Mouse (Mus musculus) lung, postnatal 25 days (tissue): Measurements from ENCODE around the gene Olfr204.
"Not testable (repeated sequence)": the region's sequence is repeated elsewhere in the genome, so short reads cannot be mapped to it uniquely, and the experiment has no call there.

Experiments used
- DNase-seq: peaks from one replicate; pipeline ENCODE4 v3.0.0; 2022; ENCODE audit warnings: low spot score

The Olfr204 gene

GRCm38 (mm10) chr16:59318148-59318547, at the start of gene Olfr204:
Olfr204 (minus strand) TSS chr16:59318248.
- no peak for DNase-seq

DNA sequence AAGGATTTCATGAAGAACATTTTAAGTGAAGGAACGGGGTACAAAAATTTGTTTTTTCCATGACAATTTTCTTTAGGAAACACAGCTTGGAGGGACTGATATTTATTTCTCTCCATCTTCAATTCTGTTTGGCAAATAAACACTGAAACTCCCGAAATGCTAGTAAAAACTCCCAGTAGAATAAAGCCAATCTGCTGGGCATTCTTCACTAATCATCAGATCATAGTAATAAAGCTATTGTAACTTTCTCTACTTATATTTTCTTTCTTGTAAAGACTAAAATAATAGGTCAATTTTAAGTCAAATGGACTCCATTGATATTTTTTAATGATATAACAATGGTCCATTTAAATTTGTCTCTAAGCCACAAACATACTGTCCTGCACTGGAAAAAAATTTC, 45.8 kb upstream of the Olfr204 start, which contains the start of gene Olfr209:
Olfr209 (minus strand) TSS at position 101 of the 400 bp plus-strand sequence.
- no peak for DNase-seq

DNA sequence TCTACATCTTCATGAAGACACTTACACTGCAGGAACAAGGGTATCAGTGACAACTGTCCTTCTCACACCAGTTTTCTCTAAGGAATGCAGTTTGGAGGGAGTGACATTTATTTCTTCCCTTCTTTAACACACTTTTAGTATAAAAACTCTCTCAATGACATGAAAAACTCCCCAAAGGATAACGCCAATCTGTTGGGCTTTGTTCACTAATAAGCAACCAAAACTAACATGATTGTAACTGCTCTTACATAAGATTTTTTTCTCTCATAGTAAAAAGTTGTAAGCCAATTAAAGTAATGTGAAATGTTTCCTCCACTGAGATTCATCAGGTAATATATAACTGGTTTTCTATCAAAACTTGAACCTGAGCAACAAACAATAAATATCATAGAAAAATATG, 31.1 kb upstream of the Olfr204 start, which contains the start of gene Olfr206:
Olfr206 (minus strand) TSS at position 101 of the 400 bp plus-strand sequence.
- DNase-seq = no peak

GRCm38 (mm10) chr16:59331038-59331437, 13.0 kb upstream of the Olfr204 start, which contains the start of gene Olfr205:
Olfr205 (minus strand) TSS chr16:59331138.
- no peak for DNase-seq

GRCm38 (mm10) chr16:59323262-59323661, 5.2 kb upstream of the Olfr204 start:
- not testable (repeated sequence) for DNase-seq

DNA sequence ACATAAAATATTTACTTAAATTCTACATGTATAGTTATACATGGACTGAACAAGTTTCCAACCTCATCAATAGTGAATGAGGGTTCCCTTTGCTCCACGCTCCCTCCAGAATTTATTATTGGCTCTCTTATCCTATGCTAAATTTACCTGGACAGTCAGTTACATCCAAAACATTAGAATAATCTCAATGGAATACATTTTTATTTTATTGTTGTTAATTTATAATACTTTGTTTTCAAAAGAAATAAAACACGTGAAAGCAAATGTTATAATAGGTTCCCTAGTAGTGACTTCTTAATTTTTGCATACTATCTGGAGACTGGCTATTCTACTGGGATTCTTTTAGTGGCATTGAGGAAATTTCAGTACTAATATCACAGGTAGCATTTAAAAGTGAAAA, 19.5 kb downstream of the Olfr204 start, which contains the start of gene Olfr203:
Olfr203 (plus strand) TSS at position 301 of the 400 bp plus-strand sequence.
- no peak for DNase-seq

- DNase-seq = not testable (repeated sequence)
Observed at GRCm38 (mm10) chr16:59287576-59287975, 30.5 kb downstream of the Olfr204 start.

- DNase-seq = no peak
Observed at GRCm38 (mm10) chr16:59286693-59287092, 31.4 kb downstream of the Olfr204 start, which contains the start of gene Olfr202. Olfr202 (minus strand) TSS chr16:59286793.

DNA sequence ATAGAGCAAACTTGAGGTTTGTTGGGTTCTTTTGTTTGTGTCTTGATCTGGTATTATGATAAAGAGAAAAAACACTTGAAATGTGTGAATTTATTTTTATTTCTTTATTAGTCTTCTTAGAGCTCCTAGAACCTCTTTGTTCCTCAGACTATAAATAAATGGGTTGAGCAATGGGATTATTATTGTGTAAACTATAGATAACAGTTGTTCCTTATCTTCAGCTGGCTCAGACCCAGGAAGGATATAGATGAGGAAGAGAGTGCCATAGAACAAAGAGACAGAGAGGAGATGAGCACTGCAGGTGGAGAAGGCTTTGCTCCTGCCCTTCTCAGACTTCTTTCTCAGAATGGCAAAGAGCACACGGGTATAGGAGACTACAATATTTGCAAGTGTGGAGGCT, 34.6 kb downstream of the Olfr204 start:
- no peak for DNase-seq

DNA sequence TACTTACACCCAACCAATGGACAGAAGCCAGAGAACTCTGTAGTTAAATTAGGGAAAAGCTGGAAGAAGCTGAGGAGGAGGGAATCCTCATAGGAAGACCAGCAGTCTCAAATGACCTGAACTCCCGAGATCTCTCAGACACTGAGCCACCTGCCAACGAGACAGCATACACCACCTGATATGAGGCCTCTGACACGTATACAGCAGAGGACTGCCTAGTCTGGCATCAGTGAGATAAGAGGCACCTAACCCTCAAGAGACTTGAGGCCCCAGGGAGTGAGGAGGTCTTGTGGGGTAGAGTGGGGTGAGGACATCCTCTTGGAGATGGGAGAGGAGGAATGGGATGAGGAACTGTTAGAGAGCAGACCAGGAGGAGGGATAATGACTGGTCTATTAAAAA, 37.5 kb downstream of the Olfr204 start:
- DNase-seq = no peak

GRCm38 (mm10) chr16:59272532-59272931, 45.5 kb downstream of the Olfr204 start, which contains the start of gene Olfr201:
Olfr201 (minus strand) TSS chr16:59272632.
- DNase-seq = not testable (repeated sequence)

DNA sequence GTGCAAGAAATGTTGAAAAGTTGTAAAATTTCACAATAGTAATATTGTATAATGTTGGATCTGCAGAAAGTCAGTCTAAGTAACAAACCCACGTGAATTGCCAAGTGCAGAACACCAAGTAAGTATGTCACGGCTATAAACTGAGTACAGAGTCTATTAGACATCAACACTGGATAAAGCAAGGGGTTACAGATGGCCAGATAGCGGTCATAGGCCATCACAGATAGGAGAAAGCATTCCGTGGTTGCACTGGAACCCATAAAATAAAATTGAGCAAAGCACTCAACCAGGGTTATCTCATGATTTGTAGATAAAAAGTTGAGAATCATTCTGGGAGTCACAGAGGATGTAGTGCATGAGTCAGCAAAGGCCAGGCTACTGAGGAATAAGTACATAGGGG, 49.0 kb downstream of the Olfr204 start:
- DNase-seq = not testable (repeated sequence)
